Mouse (Mus musculus): ENCODE measurements around the gene Slit1. TPM values are rescaled to one million over a fixed set of nuclear protein-coding genes. Genes with fewer than 3 reads are reported as not detected.

Gene Slit1
- polyA plus RNA-seq (2017; shearing (Covaris generic)) = not detected

GRCm38 (mm10) chr19:41743396-41743795 lies at the start of gene Slit1:
TSS of gene Slit1 (minus strand) at chr19:41743665.

GRCm38 (mm10) chr19:41581706-41582420 lies 161.6 kb downstream of the Slit1 start, which contains the start of gene Gm340:
TSS of gene Gm340 (plus strand) at chr19:41582370.

Other genes with a start within 250 kb of the Slit1 start
- gene Gm340, start 161.3 kb downstream of the Slit1 start, polyA plus RNA-seq (2017; shearing (Covaris generic)) = 5.6 TPM
- 4.4 TPM for gene Arhgap19, start 58.4 kb upstream of the Slit1 start, polyA plus RNA-seq (2017; shearing (Covaris generic))
- gene Frat1, start 86.3 kb upstream of the Slit1 start, polyA plus RNA-seq (2017; shearing (Covaris generic)) = 2.8 TPM
- gene Frat2, start 104.5 kb upstream of the Slit1 start, polyA plus RNA-seq (2017; shearing (Covaris generic)) = 0.55 TPM
- 24.3 TPM for gene Rrp12, start 152.5 kb upstream of the Slit1 start, polyA plus RNA-seq (2017; shearing (Covaris generic))
- gene Pgam1, start 168.3 kb upstream of the Slit1 start, polyA plus RNA-seq (2017; shearing (Covaris generic)) = 140 TPM
- gene Exosc1, start 189.8 kb upstream of the Slit1 start, polyA plus RNA-seq (2017; shearing (Covaris generic)) = 102 TPM
- gene Zdhhc16, start 189.8 kb upstream of the Slit1 start, polyA plus RNA-seq (2017; shearing (Covaris generic)) = 74.9 TPM
- gene Mms19, start 237.5 kb upstream of the Slit1 start, polyA plus RNA-seq (2017; shearing (Covaris generic)) = 94.0 TPM
- gene Ubtd1, start 238.1 kb upstream of the Slit1 start, polyA plus RNA-seq (2017; shearing (Covaris generic)) = 4.8 TPM

Data from CD4-positive, CD25-positive, alpha-beta regulatory T cell, adult 9 weeks (primary cell).